Mouse (Mus musculus) embryo, embryonic 10.5 days (tissue): ENCODE data around the gene Rasal1.
A peak's percentile ranks its signal among the peaks of the same experiment; 100 is the strongest.

Source experiments
- DNase-seq: peaks from one replicate; pipeline ENCODE4 v3.0.0-alpha.2; 2015; ENCODE audit warnings: low spot score

The Rasal1 gene

GRCm38 (mm10) chr5:120648569-120649373 is at the start of gene Rasal1:
Rasal1 (plus strand) TSS chr5:120648812.
- DNase-seq: peak; percentile 50

GRCm38 (mm10) chr5:120599625-120600024 is 49.0 kb upstream of the Rasal1 start:
- DNase-seq: no peak

DNA sequence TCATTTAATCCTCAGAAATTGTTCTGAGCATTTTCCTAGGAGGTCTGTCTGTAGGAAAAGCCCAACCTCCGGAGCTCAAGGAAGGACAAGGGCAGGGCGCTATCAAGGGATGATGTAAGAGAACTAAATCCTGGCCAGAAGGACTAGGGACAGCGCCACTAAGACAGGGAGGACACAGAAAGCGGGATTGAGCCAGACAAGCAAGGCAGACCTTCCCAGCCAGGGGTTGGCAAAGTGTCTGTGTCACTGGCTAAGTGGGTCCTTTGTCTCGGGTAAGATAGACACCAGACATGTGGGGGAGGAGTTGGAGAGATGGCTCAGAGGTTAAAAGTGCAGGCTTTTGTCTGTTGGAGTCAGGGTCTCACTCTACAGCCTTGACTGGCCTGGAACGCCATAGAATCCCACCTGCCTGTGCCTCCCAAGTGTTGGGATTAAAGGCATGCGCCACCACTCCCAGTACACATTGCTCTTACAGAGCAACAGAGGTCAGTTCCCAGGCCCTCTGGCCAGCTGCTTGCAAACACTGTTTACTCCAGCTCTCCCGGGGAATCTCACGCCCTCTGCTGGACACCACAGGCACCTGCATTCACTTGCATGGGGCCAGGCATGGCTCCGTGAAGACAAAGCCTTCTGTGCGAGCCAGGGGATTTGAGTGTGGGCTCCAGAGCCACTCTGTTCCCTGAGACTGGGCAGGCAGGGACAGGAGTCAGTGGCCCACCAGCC is 47.5 kb upstream of the Rasal1 start:
- DNase-seq: peak; percentile 67

DNA sequence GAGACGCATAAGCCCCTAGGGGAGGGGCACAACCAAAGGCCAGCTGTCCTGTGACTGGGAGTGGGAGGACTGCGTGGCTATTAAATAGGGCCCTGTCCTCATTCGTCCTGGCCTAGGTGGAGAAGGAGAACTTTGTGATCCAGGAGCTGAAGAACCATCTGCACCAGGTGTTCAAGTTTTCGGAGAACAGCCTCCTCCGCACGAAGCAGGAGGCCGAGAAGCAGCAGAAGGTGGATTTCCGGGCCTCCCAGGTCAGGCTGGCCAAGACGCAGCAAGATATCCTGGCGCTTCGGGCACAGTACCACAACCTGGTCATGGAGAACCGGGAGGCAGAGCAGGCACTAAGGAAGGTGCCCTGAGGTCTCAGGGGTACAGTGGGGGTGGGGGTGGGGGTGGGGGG is 46.4 kb upstream of the Rasal1 start:
- no peak for DNase-seq

DNA sequence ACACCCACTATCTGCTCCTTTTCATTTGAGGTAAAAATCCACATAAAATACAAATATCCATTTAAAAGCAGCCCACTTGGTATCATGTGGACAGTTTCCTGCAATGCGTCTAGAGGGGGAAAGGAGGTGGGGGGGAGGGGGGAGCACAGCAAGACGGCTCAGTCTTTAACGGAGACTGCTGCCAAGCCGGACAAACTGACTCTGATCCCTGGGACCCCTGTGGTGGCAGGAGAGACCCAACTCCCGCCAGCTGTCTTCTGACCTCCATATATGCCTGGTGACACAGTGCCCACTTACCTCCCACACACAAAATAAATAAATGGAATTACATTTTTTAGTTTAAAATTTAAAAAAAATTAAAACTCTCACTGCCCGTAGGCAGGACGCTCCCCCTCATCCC is 45.1 kb upstream of the Rasal1 start:
- no peak for DNase-seq

GRCm38 (mm10) chr5:120604839-120605238 is 43.8 kb upstream of the Rasal1 start:
- DNase-seq: peak; percentile 93

- DNase-seq: no peak
Measured at GRCm38 (mm10) chr5:120605241-120605661, 43.4 kb upstream of the Rasal1 start.

DNA sequence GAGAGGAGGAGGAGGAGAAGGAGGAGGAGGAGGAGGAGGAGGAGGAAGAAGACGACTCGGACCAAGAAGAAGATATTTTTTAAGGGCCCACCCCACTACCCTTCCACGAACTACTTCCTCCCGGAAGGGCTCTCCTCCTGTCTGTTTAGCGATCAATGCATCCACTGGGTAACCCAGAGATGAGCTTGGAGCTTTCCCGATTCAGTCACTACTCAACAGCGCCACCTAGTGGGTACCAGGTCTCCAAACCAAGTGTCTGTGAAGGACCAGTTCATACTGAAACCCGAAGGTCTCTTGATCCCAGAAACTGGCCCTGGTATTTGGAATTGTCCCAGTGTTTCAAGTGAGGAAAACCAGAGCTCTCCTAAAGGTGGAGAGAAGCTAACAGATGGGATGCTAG is 42.9 kb upstream of the Rasal1 start:
- DNase-seq: peak; percentile 97

GRCm38 (mm10) chr5:120606590-120607200 is 41.9 kb upstream of the Rasal1 start:
- DNase-seq: no peak

DNA sequence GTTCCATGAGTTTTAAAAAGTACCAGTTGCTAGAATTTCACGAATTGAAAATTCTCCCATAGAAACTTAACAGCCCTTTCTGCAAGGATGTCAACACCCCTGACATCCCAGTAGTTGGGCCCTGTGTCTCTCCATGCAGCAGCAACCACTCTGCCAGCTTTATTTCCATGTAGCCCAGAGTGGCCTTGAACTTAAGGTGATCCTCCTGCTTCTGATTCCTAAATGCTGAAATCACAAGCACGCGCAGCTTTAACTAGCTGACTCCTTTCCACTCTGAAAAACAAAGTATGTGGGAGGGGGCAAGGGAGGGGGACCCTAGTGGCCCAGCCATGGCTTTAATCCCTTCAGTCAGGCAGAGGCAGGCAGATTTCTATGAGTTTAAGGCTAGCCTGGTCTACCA is 41.3 kb upstream of the Rasal1 start:
- DNase-seq: no peak

DNA sequence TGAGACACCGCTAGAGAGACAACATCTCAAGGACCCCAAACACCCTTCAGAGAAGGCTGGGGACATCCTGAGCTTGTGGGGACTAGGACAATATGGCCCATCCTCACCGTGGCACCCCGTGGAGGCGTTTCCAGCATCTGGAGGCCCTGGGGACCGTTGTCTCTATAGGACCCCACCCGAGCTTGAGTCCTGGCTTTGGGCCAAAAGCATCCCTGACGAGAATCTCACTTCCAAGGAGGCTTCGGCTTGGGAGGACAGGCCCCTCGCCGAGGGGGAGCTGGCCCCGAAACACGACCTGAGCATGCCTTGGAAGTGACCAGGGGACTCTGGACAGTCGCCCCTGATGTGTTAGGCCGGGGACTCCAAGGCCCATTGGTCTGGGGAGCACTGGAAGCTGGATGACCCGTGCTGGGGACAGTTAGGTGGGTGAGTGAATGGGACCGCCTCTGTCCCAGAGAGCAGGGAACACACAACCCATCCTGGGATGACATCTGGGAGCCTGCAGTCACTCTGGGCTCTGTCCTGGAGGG is 39.3 kb upstream of the Rasal1 start:
- DNase-seq: no peak

- DNase-seq: no peak
Measured at GRCm38 (mm10) chr5:120610906-120611305, 37.7 kb upstream of the Rasal1 start.

- no peak for DNase-seq
Measured at GRCm38 (mm10) chr5:120611416-120611815, 37.2 kb upstream of the Rasal1 start.

DNA sequence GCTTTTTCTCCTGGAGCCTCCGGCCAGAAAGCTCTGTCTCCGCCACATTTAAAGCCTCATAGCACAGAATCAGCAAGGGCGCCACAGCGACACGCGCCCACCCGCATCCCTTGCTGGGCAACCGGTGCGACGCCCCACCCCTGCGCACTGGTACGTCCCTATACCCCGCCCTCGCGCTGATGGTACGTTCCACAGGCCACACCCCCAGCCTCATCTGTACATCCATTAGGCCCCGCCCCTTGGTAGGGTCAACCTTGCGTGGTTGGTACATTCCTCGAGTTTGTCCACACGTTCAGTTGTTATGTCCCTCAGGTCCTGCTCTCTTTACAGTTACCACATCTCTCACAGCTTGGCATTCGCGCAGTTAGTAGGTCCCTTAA is 36.2 kb upstream of the Rasal1 start, which contains the start of the genes Rita1 and Ddx54:
Gene Rita1 (minus strand): TSS at position 148 of the 380 bp plus-strand sequence.
Gene Ddx54 (plus strand): TSS at position 298 of the 380 bp plus-strand sequence.
- peak; percentile 98 for DNase-seq

DNA sequence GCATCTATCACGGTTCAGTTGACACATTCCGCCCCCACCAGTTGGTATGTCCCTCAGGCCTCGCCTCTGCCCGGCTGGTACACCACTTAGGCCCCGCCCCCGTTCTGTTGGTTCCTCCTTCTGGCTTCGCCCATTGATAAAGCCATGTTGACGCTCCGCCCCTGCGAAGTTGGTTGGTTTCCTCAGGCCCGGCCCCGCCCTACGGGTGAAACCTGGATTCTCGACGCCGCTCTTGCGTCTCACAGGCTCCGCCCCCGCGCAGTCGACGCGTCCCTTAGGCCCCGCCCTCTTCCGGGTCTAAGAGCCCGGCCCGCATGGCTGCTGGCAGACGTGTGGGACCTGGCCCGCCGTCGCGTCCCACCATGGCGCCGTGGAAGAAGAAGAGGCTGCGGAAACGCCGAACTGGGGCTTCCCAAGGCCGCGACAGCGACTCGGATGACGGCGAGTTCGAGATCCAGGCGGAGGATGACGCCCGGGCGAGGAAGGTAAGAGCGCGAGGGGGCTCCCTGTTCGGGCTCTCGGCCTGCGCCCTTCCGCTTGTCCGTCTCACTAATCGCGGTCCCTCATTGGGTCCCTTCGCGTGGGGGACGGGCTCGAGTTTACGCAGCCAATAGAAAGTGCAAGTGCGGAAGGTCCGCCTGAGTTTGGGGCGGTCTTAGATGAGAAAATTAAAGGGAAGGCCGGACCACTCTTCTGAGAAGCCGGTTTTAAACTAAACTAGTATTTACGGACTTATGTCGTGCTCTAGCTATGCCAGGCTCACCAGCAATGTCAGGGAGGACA is 35.6 kb upstream of the Rasal1 start:
- DNase-seq: peak; percentile 100

- peak; percentile 52 for DNase-seq
Measured at GRCm38 (mm10) chr5:120615903-120616302, 32.7 kb upstream of the Rasal1 start.

- no peak for DNase-seq
Measured at GRCm38 (mm10) chr5:120618778-120619177, 29.8 kb upstream of the Rasal1 start.

- peak; percentile 74 for DNase-seq
Measured at GRCm38 (mm10) chr5:120619201-120619600, 29.4 kb upstream of the Rasal1 start.

DNA sequence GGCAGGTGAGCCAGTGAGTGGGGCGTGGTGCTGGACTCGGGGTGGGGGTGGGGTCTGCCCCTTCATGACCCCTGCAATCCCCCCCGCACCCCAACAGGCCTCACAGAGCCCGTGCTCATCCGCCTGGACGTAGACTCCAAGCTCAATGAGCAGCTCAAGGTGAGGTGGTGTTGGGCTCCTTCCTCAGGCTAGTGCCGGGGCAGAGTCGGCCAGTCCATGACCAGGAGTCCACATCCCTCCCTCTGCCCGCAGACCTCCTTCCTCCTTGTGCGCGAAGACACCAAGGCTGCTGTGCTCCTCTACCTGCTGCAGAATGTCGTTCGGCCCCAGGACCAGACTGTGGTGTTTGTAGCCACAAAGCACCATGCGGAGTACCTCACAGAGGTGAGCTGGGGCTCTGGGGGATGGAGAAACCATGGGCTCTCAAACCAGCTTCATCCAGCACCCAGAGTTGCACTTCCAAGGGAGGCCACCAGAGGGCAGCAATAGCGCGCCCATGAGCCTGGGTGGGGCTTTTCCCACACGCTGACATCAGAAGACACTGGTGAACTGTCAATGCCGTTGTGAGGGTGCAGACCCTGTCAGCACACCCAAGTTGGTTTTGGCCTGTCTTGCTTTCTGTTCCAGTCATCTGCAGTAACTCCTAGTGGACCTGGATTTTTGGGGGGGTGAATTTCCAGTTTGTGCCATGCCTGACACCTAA is 28.1 kb upstream of the Rasal1 start:
- peak; percentile 86 for DNase-seq

DNA sequence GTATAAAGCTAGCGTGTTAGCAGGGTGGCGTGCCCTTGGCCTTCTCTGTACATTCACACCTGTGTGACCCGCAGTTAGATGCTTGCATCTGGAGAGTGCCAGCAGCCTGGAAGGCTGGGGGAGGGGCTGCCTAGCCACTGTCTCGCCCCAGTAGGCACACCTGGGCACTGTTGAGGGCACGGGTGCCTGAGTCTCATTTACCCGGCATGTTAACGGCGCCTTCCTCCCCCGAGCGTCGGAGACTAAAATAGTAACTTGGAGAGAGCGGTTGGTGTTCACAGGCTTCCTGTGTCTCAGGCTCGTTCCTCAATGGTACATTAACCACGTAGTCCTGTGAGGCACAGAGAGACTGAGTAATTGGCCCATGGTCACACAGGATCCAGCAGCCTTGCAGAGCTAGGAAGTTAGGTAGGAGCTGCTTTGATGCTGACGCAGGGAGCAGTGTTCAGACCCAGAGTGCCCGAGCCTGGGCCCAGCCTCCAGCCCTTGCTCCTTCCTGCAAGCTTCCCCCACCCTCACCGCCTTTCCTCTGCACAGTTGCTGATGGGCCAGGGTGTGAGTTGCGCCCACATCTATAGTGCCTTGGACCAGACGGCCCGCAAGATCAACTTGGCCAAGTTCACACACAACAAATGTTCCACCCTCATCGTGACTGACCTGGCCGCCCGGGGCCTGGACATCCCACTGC is 27.4 kb upstream of the Rasal1 start:
- no peak for DNase-seq

DNA sequence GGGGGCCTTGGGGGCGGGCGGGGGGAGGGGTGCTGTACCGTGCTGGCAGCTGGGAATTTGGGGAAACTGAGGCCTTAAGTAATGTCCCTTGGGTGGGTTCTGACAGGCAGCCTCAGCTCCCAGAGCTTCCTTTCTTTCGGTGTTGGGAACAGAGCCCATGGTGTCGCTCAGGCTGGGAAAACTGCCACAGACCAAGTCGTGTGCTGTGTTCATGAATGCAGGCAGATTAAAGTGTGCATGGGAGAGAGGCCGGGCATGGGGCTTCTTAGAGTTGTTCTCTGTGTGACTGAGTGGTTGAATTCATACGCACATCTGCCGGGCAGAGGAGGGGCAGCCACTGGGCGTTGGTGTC is 26.8 kb upstream of the Rasal1 start:
- DNase-seq: no peak
